Mouse (Mus musculus) MEL (cell line): ENCODE data around the gene Ptprj. TPM values are rescaled to one million over a fixed set of nuclear protein-coding genes. Genes with fewer than 3 reads are reported as not detected.
A peak's percentile ranks its signal among the peaks of the same experiment; 100 is the strongest.

Experiments used
- DNase-seq: peaks from one replicate; pipeline ENCODE4 v3.0.0; 2011; ENCODE audit warnings: low read depth, low spot score
- H3K27ac ChIP-seq: 2 replicates; pipeline ENCODE4 v1.5.1; 2012; ENCODE audit warnings: low read depth, mild to moderate bottlenecking, control low read depth, low read length, moderate library complexity; ENCODE audit not compliant: control insufficient read depth
- H3K27me3 ChIP-seq, 2 experiments: fragments of 150-350 bp in 1 of 2; sonication (generic) in 1 of 2; 2 replicates each; pipeline ENCODE4 v1.6.1; 2012; ENCODE audit warnings: low read length in 2 of 2, mild to moderate bottlenecking in 2 of 2, improper control_type of control experiment in 1 of 2, moderate library complexity in 1 of 2; ENCODE audit not compliant: insufficient read depth in 2 of 2, control insufficient read depth in 1 of 2
- H3K36me3 ChIP-seq, 2 experiments: 2 replicates each; pipeline ENCODE4 v1.6.1; 2012 to 2014; ENCODE audit warnings: low read length in 2 of 2, improper control_type of control experiment in 1 of 2, inconsistent platforms in 1 of 2, mild to moderate bottlenecking in 1 of 2; ENCODE audit not compliant: insufficient read depth in 2 of 2, control insufficient read depth in 1 of 2
- H3K4me1 ChIP-seq, 2 experiments: fragments of 150-350 bp in 1 of 2; sonication (generic) in 1 of 2; 2 replicates each; pipeline ENCODE4 v1.6.1; 2012; ENCODE audit warnings: low read length in 2 of 2, improper control_type of control experiment in 1 of 2, mild to moderate bottlenecking in 1 of 2; ENCODE audit not compliant: insufficient read depth in 2 of 2, control insufficient read depth in 1 of 2
- H3K4me3 ChIP-seq, 2 experiments: fragments of 150-350 bp in 1 of 2; sonication (generic) in 1 of 2; 2 replicates each; pipeline ENCODE4 v1.5.1; 2012; ENCODE audit warnings: low read depth in 2 of 2, low read length in 2 of 2, mild to moderate bottlenecking in 2 of 2, moderate library complexity in 2 of 2, control low read depth in 1 of 2, improper control_type of control experiment in 1 of 2; ENCODE audit not compliant: control insufficient read depth in 1 of 2, insufficient read depth in 1 of 2
- H3K79me2 ChIP-seq: 2 replicates; pipeline ENCODE4 v1.6.1; 2012; ENCODE audit warnings: mild to moderate bottlenecking, low read length, moderate library complexity; ENCODE audit not compliant: control insufficient read depth, poor library complexity, insufficient read depth
- H3K9ac ChIP-seq: 2 replicates; pipeline ENCODE4 v1.6.1; 2012; ENCODE audit warnings: low read depth, mild to moderate bottlenecking, control low read depth, low read length, moderate library complexity; ENCODE audit not compliant: control insufficient read depth, poor library complexity, severe bottlenecking
- H3K9me3 ChIP-seq: fragments of 150-350 bp; sonication (generic); replicated peaks from 2 replicates; pipeline ENCODE4 v1.6.1; 2012; ENCODE audit warnings: mild to moderate bottlenecking, low read length, improper control_type of control experiment, moderate library complexity; ENCODE audit not compliant: insufficient read depth
- BHLHE40 ChIP-seq: IDR thresholded peaks from 2 replicates; pipeline ENCODE4 v1.6.1; 2012; ENCODE audit warnings: low read depth, mild to moderate bottlenecking, inconsistent platforms, low read length, improper control_type of control experiment, borderline replicate concordance
- CTCF ChIP-seq, 3 experiments: IDR thresholded peaks in 2 of 3; conservative IDR thresholded peaks in 1 of 3; 2 replicates each; pipeline ENCODE4 v1.5.1; 2011 to 2012; ENCODE audit warnings: low read length in 3 of 3, low read depth in 2 of 3, mild to moderate bottlenecking in 2 of 3, improper control_type of control experiment in 1 of 3, inconsistent platforms in 1 of 3, mixed read lengths in 1 of 3, moderate library complexity in 1 of 3; ENCODE audit not compliant: control insufficient read depth in 1 of 3, insufficient read depth in 1 of 3, poor library complexity in 1 of 3, severe bottlenecking in 1 of 3
- EP300 ChIP-seq, 2 experiments: IDR thresholded peaks; 2 replicates each; pipeline ENCODE4 v1.6.1; 2011; ENCODE audit warnings: improper control_type of control experiment in 2 of 2, low read length in 2 of 2, low read depth in 1 of 2, mild to moderate bottlenecking in 1 of 2
- ETS1 ChIP-seq: IDR thresholded peaks from 2 replicates; pipeline ENCODE4 v1.6.1; 2012; ENCODE audit warnings: low read depth, mild to moderate bottlenecking, inconsistent platforms, low read length, improper control_type of control experiment, moderate library complexity
- GABPA ChIP-seq: IDR thresholded peaks from 2 replicates; pipeline ENCODE4 v1.6.1; 2012; ENCODE audit warnings: low read depth, mild to moderate bottlenecking, inconsistent platforms, low read length, improper control_type of control experiment, moderate library complexity
- GATA1 ChIP-seq: IDR thresholded peaks from 2 replicates; pipeline ENCODE4 v1.6.1; 2011; ENCODE audit warnings: low read depth, low read length, improper control_type of control experiment
- JUND ChIP-seq: IDR thresholded peaks from 2 replicates; pipeline ENCODE4 v1.6.1; 2011; ENCODE audit warnings: low read depth, mild to moderate bottlenecking, improper control_type of control experiment, low read length
- MAFK ChIP-seq: IDR thresholded peaks from 2 replicates; pipeline ENCODE4 v1.6.1; 2011; ENCODE audit warnings: low read depth, mild to moderate bottlenecking, low read length, improper control_type of control experiment, borderline replicate concordance
- MEF2A ChIP-seq: IDR thresholded peaks from 2 replicates; pipeline ENCODE4 v1.6.1; 2014; ENCODE audit warnings: low read depth, mild to moderate bottlenecking, inconsistent platforms, low read length, improper control_type of control experiment; ENCODE audit not compliant: poor library complexity, insufficient replicate concordance, severe bottlenecking; ENCODE audit errors: extremely low read depth
- MXI1 ChIP-seq: IDR thresholded peaks from 2 replicates; pipeline ENCODE4 v1.6.1; 2011; ENCODE audit warnings: mild to moderate bottlenecking, low read depth, low read length, improper control_type of control experiment
- MYB ChIP-seq: IDR thresholded peaks from 2 replicates; pipeline ENCODE4 v1.6.1; 2011; ENCODE audit warnings: mild to moderate bottlenecking, low read depth, low read length, improper control_type of control experiment
- MYC ChIP-seq: IDR thresholded peaks from 2 replicates; pipeline ENCODE4 v1.6.1; 2011; ENCODE audit warnings: low read depth, mild to moderate bottlenecking, low read length, improper control_type of control experiment, moderate library complexity
- POLR2AphosphoS5 ChIP-seq: IDR thresholded peaks from 2 replicates; pipeline ENCODE4 v1.6.1; 2012; ENCODE audit warnings: low read depth, borderline replicate concordance, mild to moderate bottlenecking, inconsistent platforms, low read length, moderate library complexity, mixed read lengths
- RCOR1 ChIP-seq: IDR thresholded peaks from 2 replicates; pipeline ENCODE4 v1.6.1; 2012; ENCODE audit warnings: low read depth, mild to moderate bottlenecking, inconsistent platforms, low read length, improper control_type of control experiment
- SIN3A ChIP-seq: IDR thresholded peaks from 2 replicates; pipeline ENCODE4 v1.6.1; 2012; ENCODE audit warnings: low read length, improper control_type of control experiment, inconsistent platforms
- SMC3 ChIP-seq: IDR thresholded peaks from 2 replicates; pipeline ENCODE4 v1.6.1; 2011; ENCODE audit warnings: low read depth, low read length, improper control_type of control experiment
- TCF12 ChIP-seq: IDR thresholded peaks from 2 replicates; pipeline ENCODE4 v1.6.1; 2014; ENCODE audit warnings: low read depth, mild to moderate bottlenecking, inconsistent platforms, low read length, improper control_type of control experiment, moderate library complexity
- UBTF ChIP-seq: IDR thresholded peaks from 2 replicates; pipeline ENCODE4 v1.6.1; 2012; ENCODE audit warnings: low read depth, mild to moderate bottlenecking, inconsistent platforms, low read length, improper control_type of control experiment, moderate library complexity, borderline replicate concordance; ENCODE audit not compliant: insufficient read depth
- ZKSCAN1 ChIP-seq: IDR thresholded peaks from 2 replicates; pipeline ENCODE4 v1.6.1; 2012; ENCODE audit warnings: low read depth, mild to moderate bottlenecking, inconsistent platforms, low read length, improper control_type of control experiment, moderate library complexity
- ZMIZ1 ChIP-seq: IDR thresholded peaks from 2 replicates; pipeline ENCODE4 v1.6.1; 2012; ENCODE audit warnings: low read depth, mild to moderate bottlenecking, inconsistent platforms, low read length, improper control_type of control experiment, moderate library complexity
- polyA plus RNA-seq, 2 experiments: library from polyadenylated mRNA; stranded (reverse) in 1 of 2; unstranded in 1 of 2; fragments of >175 nt in 1 of 2; fragments of >200 nt in 1 of 2; gene quantifications; 2 replicates each; pipeline versions ENCODE4 v1.2.1 to v1.2.4; 2012; ENCODE audit warnings: low replicate concordance in 2 of 2, low read depth in 1 of 2; ENCODE audit not compliant: insufficient read length in 2 of 2, insufficient read depth in 1 of 2, missing spikeins in 1 of 2
- total RNA-seq: library from RNA; depleted of rRNA; stranded (reverse); fragments of 300-350 nt; gene quantifications from 2 replicates; pipeline ENCODE4 v1.2.3, GENCODE M21; 2012

The Ptprj gene
- total and polyA plus RNA-seq, 3 experiments, result 6.4 to 10.2 TPM; not detected in 1

DNA sequence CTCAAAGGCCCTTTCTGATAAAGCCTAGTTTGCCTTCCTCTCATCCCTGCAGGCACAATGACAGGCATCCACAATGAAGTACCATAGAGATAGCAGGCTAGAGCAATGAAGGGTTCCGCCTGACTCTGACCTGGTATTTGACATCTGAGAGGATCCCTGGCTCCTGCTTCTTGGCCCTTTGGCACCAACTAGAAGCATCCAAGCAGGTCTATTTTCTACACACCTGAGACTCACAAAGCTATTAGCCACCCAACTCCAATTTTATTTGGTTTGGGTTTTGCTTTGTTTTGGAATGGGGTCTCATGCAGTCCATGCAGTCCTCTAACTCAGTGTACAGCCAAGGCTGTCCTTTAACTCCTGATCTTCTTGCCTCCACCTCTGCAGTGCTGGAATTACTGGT, 7.7 kb upstream of the Ptprj start (continued):
- no peak for TF ChIP-seq MEF2A
- TF ChIP-seq, all 39 proteins: peak for 0

DNA sequence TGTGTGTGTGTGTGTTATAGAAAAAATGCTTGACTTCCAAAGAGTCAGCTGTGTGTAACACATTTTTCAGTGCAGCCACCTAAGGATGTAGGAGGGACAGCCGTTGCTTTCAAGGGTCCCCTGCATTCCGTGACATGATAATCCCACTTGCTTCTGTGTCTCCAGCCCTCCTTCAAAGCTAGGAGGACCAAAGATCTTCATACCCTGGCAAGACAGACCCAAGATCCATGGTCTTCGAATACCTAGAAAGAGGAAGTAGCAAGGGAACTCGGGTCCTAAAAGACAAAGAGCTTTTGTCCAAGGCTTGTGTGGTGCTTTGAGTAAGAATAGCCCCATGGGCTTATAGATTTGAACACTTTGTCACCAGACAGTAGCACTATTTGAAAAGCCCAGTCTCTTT, 4.1 kb upstream of the Ptprj start:
- Histone ChIP-seq H3K4me3 (no peak overlapping the region), H3K9me3 (no peaks in the 10 kb centered on the region), H3K9ac (peak overlapping the region; percentile 17; the same call in 1 of the 2 replicates), H3K27ac (peak overlapping the region; percentile 13; the same call in 1 of the 2 replicates), H3K27me3 (no peaks in the 10 kb centered on the region), H3K36me3 (peaks cover 0 to 29% of the 10 kb centered on the region in 2 experiments; a peak in 2 of 4 replicates), H3K4me1 (peaks cover 19% of the 10 kb centered on the region in 2 experiments), H3K79me2 (peaks cover 8% of the 10 kb centered on the region)
- peak; percentile 63 for DNase-seq
- TF ChIP-seq SIN3A (no peak), RCOR1 (no peak), MYB (no peak), MEF2A (no peak), UBTF (no peak), MXI1 (no peak), SMC3 (no peak), MYC (no peak), JUND (no peak)

DNA sequence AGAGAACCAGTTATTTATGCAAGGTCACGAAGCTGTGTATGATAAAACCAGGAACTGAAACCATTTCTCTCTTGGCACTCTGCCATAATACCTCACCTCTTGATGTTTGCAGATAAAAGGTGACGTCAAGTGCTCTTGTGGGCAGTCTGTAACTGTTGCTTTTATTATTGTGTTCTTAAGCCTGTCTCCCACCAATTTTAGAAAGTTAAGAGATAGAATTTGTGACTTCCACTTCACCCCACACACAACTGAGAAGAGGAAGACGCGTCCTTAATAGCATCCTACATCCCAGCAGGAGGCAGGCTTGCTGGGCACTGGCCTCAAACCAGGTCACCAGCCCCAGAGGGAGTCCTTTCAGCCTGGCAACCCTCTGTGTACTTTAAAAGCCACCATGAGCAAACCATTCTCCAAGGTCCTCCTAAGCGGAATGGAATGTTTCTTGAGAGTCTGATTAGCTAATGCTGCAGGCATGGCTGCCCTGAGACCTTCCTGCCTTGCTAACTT, 3.2 kb upstream of the Ptprj start:
- H3K4me1 ChIP-seq, result peaks cover 19% of the 10 kb centered on the region in 2 experiments
- peak; percentile 67 to 73; a peak in 3 of 4 replicates for TF ChIP-seq EP300 (IDR thresholded peaks at IDR 0.05; ENCODE audit: low read depth in 1 of 2, low read length in 2 of 2)
- 0 out of 2 replicates have a peak, but pooled peaks have one; percentile 10 for TF ChIP-seq JUND
- TF ChIP-seq ZKSCAN1, result no peak
- no peak for TF ChIP-seq ZMIZ1
- TF ChIP-seq SIN3A, result peak; percentile 64; the same call in 1 of the 2 replicates
- no peak for TF ChIP-seq GABPA
- TF ChIP-seq MYB, result no peak
- TF ChIP-seq MXI1, result peak; percentile 33; the same call in 1 of the 2 replicates
- TF ChIP-seq ETS1, result peak; percentile 97
- TF ChIP-seq CTCF (IDR thresholded peaks at IDR 0.05 in 2 of 3, conservative IDR thresholded peaks at IDR 0.05 in 1 of 3; ENCODE audit: control insufficient read depth in 1 of 3, insufficient read depth in 1 of 3, low read depth in 2 of 3, low read length in 3 of 3, poor library complexity in 1 of 3, severe bottlenecking in 1 of 3), result peak in 1 of 3 experiments; percentile 6; a peak in 1 of 6 replicates
- TF ChIP-seq GATA1, result peak; percentile 85
- TF ChIP-seq POLR2AphosphoS5, result no peak
- peak; percentile 50; the same call in 1 of the 2 replicates for TF ChIP-seq BHLHE40
- 0 out of 2 replicates have a peak, but pooled peaks have one; percentile 19 for TF ChIP-seq SMC3
- peak; percentile 19; the same call in 1 of the 2 replicates for TF ChIP-seq MAFK
- TF ChIP-seq TCF12, result peak; percentile 40; the same call in 1 of the 2 replicates
- peak; percentile 40; the same call in 1 of the 2 replicates for TF ChIP-seq RCOR1
- peaks cover 15% of the 10 kb centered on the region for H3K79me2 ChIP-seq
- H3K27ac ChIP-seq, result peak overlapping the region; percentile 63
- H3K9me3 ChIP-seq, result no peaks in the 10 kb centered on the region
- H3K27me3 ChIP-seq, result no peaks in the 10 kb centered on the region
- peak; percentile 86 for DNase-seq
- H3K9ac ChIP-seq, result peak overlapping the region; percentile 6; the same call in 1 of the 2 replicates
- peak overlapping the region; percentile 8 to 37 for H3K4me3 ChIP-seq
- peaks cover 0 to 29% of the 10 kb centered on the region in 2 experiments; a peak in 2 of 4 replicates for H3K36me3 ChIP-seq
